Comparison of ENCODE assay signal across 33 mouse cellular contexts in genomic region chr6:115271326-115271725, GRCm38 (mm10). TPM values are rescaled to one million over a fixed set of nuclear protein-coding genes. Genes with fewer than 3 reads are reported as not detected.
A peak's percentile ranks its signal among the peaks of the same experiment; 100 is the strongest.
DNase-seq lines count a peak whose midpoint lies in the region; ATAC-seq and TF ChIP-seq lines count a peak whose summit lies in the region.
"Had no signal": no experiment of that assay in that cellular context is flagged by ENCODE, and none has a peak within 500 bp of the region (broad histone marks: within the 10 kb centered on the region; RNA-seq: fewer than 3 reads in every experiment).

No protein-coding gene starts in this region.

- H3K27ac ChIP-seq in gastrocnemius, adult 2 months, result peak overlapping the region; percentile 76
- 0 out of 4 replicates have a peak overlapping the region, but pooled peaks of 1 of the 2 experiments have one; percentile 9 for H3K27ac ChIP-seq in heart, embryonic 14.5 days (replicated peaks in 1 of 2; ENCODE audit: control insufficient read depth in 1 of 2, insufficient read depth in 1 of 2, low read depth in 2 of 2, low read length in 2 of 2)
- H3K27ac ChIP-seq in limb, embryonic 12.5 days, result 0 out of 2 replicates have a peak overlapping the region, but pooled peaks have one; percentile 30
- no peak overlapping the region for H3K27ac ChIP-seq in limb, embryonic 10.5 days
- peak overlapping the region; percentile 21; the same call in 1 of the 2 replicates for H3K27ac ChIP-seq in embryonic fibroblast, embryonic 13.5 days (ENCODE audit: insufficient read depth, low read length)
- H3K27ac ChIP-seq: embryonic facial prominence, embryonic 10.5 days; embryonic facial prominence, embryonic 15.5 days; forebrain, embryonic 13.5 days; hindbrain, embryonic 12.5 days; hindbrain, postnatal 0 days; left cerebral cortex, adult 2 months; limb, embryonic 15.5 days; liver, embryonic 13.5 days; midbrain, embryonic 12.5 days had no signal

- no peak for TF ChIP-seq POLR2A in embryonic fibroblast, embryonic 13.5 days (IDR thresholded peaks at IDR 0.05; ENCODE audit: low read depth, low read length)

- H3K4me2 ChIP-seq in heart, embryonic 14.5 days (ENCODE audit: low read length), result peak overlapping the region; percentile 14; the same call in 1 of the 2 replicates
- H3K4me2 ChIP-seq in limb, embryonic 12.5 days, result no peak overlapping the region
- H3K4me2 ChIP-seq: embryonic facial prominence, embryonic 15.5 days; forebrain, embryonic 13.5 days; heart, embryonic 11.5 days; hindbrain, embryonic 12.5 days; limb, embryonic 15.5 days; liver, embryonic 13.5 days; midbrain, embryonic 12.5 days had no signal

- TF ChIP-seq CTCF in gastrocnemius, adult 2 months (IDR thresholded peaks at IDR 0.05), result no peak
- TF ChIP-seq CTCF in embryonic fibroblast, embryonic 13.5 days (IDR thresholded peaks at IDR 0.05; ENCODE audit: borderline replicate concordance, insufficient read depth, low read length), result no peak

- DNase-seq in gastrocnemius, adult 2 months, result no peak
- no peak for DNase-seq in gastrocnemius, postnatal 4 days (ENCODE audit: low spot score in 2 of 2)
- DNase-seq in heart, adult 11 months, result no peak
- DNase-seq in limb, embryonic 10.5 days (ENCODE audit: low spot score), result no peak
- no peak for DNase-seq in thymus, postnatal 36 days
- DNase-seq: adrenal gland, adult 8-10 months; liver, embryonic 13.5 days; right cerebral cortex, postnatal 14 days had no signal

- H3K9ac ChIP-seq in heart, embryonic 14.5 days (ENCODE audit: low read length), result no peak overlapping the region
- H3K9ac ChIP-seq in limb, embryonic 12.5 days (replicated peaks), result no peak overlapping the region
- H3K9ac ChIP-seq: embryonic facial prominence, embryonic 15.5 days; forebrain, embryonic 13.5 days; hindbrain, embryonic 12.5 days; limb, embryonic 15.5 days; liver, embryonic 13.5 days; midbrain, embryonic 12.5 days had no signal

- 49% methylated on average over 3 of the region's 3 CpGs for WGBS in heart, embryonic 14.5 days
- 77% methylated on average over 3 of the region's 3 CpGs for WGBS in limb, embryonic 12.5 days
- WGBS in limb, embryonic 10.5 days, result 79% methylated on average over 3 of the region's 3 CpGs

- H3K27me3 ChIP-seq in heart, embryonic 14.5 days (ENCODE audit: control insufficient read depth, insufficient read depth, low read length), result peaks cover 43% of the 10 kb centered on the region
- H3K27me3 ChIP-seq in limb, embryonic 12.5 days, result no peaks in the 10 kb centered on the region
- H3K27me3 ChIP-seq in limb, embryonic 10.5 days (ENCODE audit: low read depth, poor library complexity, severe bottlenecking), result no peaks in the 10 kb centered on the region
- H3K27me3 ChIP-seq: embryonic facial prominence, embryonic 15.5 days; forebrain, embryonic 13.5 days; hindbrain, embryonic 12.5 days; limb, embryonic 15.5 days; liver, embryonic 13.5 days; midbrain, embryonic 12.5 days had no signal

- peaks cover 15 to 23% of the 10 kb centered on the region in 2 experiments; a peak in 3 of 4 replicates for H3K4me1 ChIP-seq in heart, embryonic 14.5 days (ENCODE audit: control insufficient read depth in 2 of 2, insufficient read depth in 2 of 2, low read length in 2 of 2)
- H3K4me1 ChIP-seq in limb, embryonic 12.5 days (replicated peaks), result peaks cover 16% of the 10 kb centered on the region
- H3K4me1 ChIP-seq in limb, embryonic 10.5 days, result peaks cover 7% of the 10 kb centered on the region; the same call in 1 of the 2 replicates
- peaks cover 15% of the 10 kb centered on the region for H3K4me1 ChIP-seq in embryonic fibroblast, embryonic 13.5 days (ENCODE audit: control insufficient read depth, insufficient read depth, low read length)
- H3K4me1 ChIP-seq: liver, embryonic 13.5 days had no signal

- H3K9me3 ChIP-seq in heart, embryonic 14.5 days (ENCODE audit: control insufficient read depth, low read length), result no peaks in the 10 kb centered on the region
- H3K9me3 ChIP-seq in limb, embryonic 12.5 days, result no peaks in the 10 kb centered on the region
- H3K9me3 ChIP-seq in limb, embryonic 10.5 days (replicated peaks), result no peaks in the 10 kb centered on the region
- H3K9me3 ChIP-seq: embryonic facial prominence, embryonic 10.5 days; embryonic facial prominence, embryonic 15.5 days; forebrain, embryonic 13.5 days; G1E; hindbrain, embryonic 12.5 days; limb, embryonic 15.5 days; liver, embryonic 13.5 days; midbrain, embryonic 12.5 days had no signal

- intact Hi-C loops in gastrocnemius, adult 2 months (cut with DNase I), result loop anchor here (5.0 to 10.0 kb wide), 2 partner anchors 224 to 557 kb away; no protein-coding TSS in a partner anchor

- H3K4me3 ChIP-seq in gastrocnemius, adult 2 months, result no peak overlapping the region
- H3K4me3 ChIP-seq in heart, embryonic 14.5 days (ENCODE audit: control insufficient read depth in 1 of 2, insufficient read depth in 1 of 2, low read depth in 1 of 2, low read length in 2 of 2), result no peak overlapping the region
- no peak overlapping the region for H3K4me3 ChIP-seq in limb, embryonic 12.5 days (replicated peaks)
- H3K4me3 ChIP-seq in limb, embryonic 10.5 days, result no peak overlapping the region
- no peak overlapping the region for H3K4me3 ChIP-seq in embryonic fibroblast, embryonic 13.5 days (ENCODE audit: insufficient read depth, low read length)
- H3K4me3 ChIP-seq: embryonic facial prominence, embryonic 10.5 days; embryonic facial prominence, embryonic 15.5 days; forebrain, embryonic 13.5 days; hindbrain, embryonic 12.5 days; layer of hippocampus, adult 2 months; left cerebral cortex, adult 2 months; limb, embryonic 15.5 days; liver, embryonic 13.5 days; midbrain, embryonic 12.5 days had no signal

- no peaks in the 10 kb centered on the region for H3K36me3 ChIP-seq in heart, embryonic 14.5 days (ENCODE audit: control insufficient read depth, insufficient read depth, low read length)
- H3K36me3 ChIP-seq in limb, embryonic 12.5 days, result no peaks in the 10 kb centered on the region
- no peaks in the 10 kb centered on the region for H3K36me3 ChIP-seq in limb, embryonic 10.5 days
- H3K36me3 ChIP-seq: embryonic facial prominence, embryonic 10.5 days; embryonic facial prominence, embryonic 15.5 days; G1E; hindbrain, embryonic 12.5 days; limb, embryonic 15.5 days; liver, embryonic 13.5 days; midbrain, embryonic 12.5 days had no signal

- no peak for ATAC-seq in heart, embryonic 14.5 days (ENCODE audit: insufficient number of reproducible peaks, insufficient read depth, low FRiP score, low read depth)
- ATAC-seq in limb, embryonic 12.5 days (ENCODE audit: insufficient number of reproducible peaks, insufficient read depth, low FRiP score, low TSS enrichment, low read depth), result no peak
- ATAC-seq: forebrain, embryonic 13.5 days; hindbrain, postnatal 0 days had no signal

RNA-seq across cellular contexts. Expression of gene Timp4, which starts 19.3 kb away (rescaled TPM):
- 10 to 100 TPM; 20.7 to 23.0 TPM for total RNA-seq in gastrocnemius, adult 2 months (2021)
- 1 to 10 TPM; 1.4 to 2.7 TPM for total RNA-seq in gastrocnemius, postnatal 4 days (2021)
- polyA plus RNA-seq in heart, embryonic 14.5 days (2014; fragmentation: Nextera tagmentation; extraction: Ambion mirVana), result 0.23 and 0.43 TPM in 2 replicates
- 0.23 and 0.33 TPM in 2 replicates for polyA plus RNA-seq in limb, embryonic 12.5 days (2016; fragmentation: Nextera tagmentation; extraction: Ambion mirVana)
- polyA plus RNA-seq in limb, embryonic 10.5 days (2016; fragmentation: Nextera tagmentation; extraction: Ambion mirVana), result 0.15 TPM in 1 of 2 replicates, not detected in the other
- polyA plus RNA-seq in embryonic fibroblast, embryonic 13.5 days (2011; ENCODE audit: insufficient read length, low read depth, missing spikeins), result not detected in 2 replicates
- polyA plus RNA-seq: G1E had no signal

RNA-seq across cellular contexts. Expression of gene Gm17482, which starts 44.2 kb away (rescaled TPM):
- total RNA-seq in gastrocnemius, adult 2 months (2021), result not detected
- total RNA-seq in gastrocnemius, postnatal 4 days (2021), result not detected
- polyA plus RNA-seq in heart, embryonic 14.5 days (2014; fragmentation: Nextera tagmentation; extraction: Ambion mirVana), result not detected in 2 replicates
- polyA plus RNA-seq in limb, embryonic 12.5 days (2016; fragmentation: Nextera tagmentation; extraction: Ambion mirVana), result not detected in 2 replicates
- not detected in 2 replicates for polyA plus RNA-seq in limb, embryonic 10.5 days (2016; fragmentation: Nextera tagmentation; extraction: Ambion mirVana)
- not detected in 2 replicates for polyA plus RNA-seq in embryonic fibroblast, embryonic 13.5 days (2011; ENCODE audit: insufficient read length, low read depth, missing spikeins)
- total RNA-seq: adrenal gland, adult 8-10 months; adrenal gland, postnatal 4 days; G1E; gastrocnemius, postnatal 25 days; hindbrain, postnatal 0 days; layer of hippocampus, adult 2 months; layer of hippocampus, postnatal 14 days; left cerebral cortex, adult 2 months; left cerebral cortex, postnatal 25 days; megakaryocyte, adult 5-6 weeks had no signal
- polyA plus RNA-seq: embryonic facial prominence, embryonic 10.5 days; embryonic facial prominence, embryonic 15.5 days; forebrain, embryonic 13.5 days; G1E; heart, embryonic 11.5 days; hindbrain, embryonic 12.5 days; hindbrain, postnatal 0 days; intestine, embryonic 16.5 days; limb, embryonic 15.5 days; liver, embryonic 13.5 days; midbrain, embryonic 12.5 days; neural tube, embryonic 14.5 days; small intestine, adult 2 months; stomach, embryonic 14.5 days; testis, adult 2 months; thymus, postnatal 0 days had no signal
